In genomic region chr11:23008824-23009200, GRCm38 (mm10) we compare ENCODE assay signal across 8 mouse cellular contexts. TPM values are rescaled to one million over a fixed set of nuclear protein-coding genes. Genes with fewer than 3 reads are reported as not detected.
A peak's percentile ranks its signal among the peaks of the same experiment; 100 is the strongest.
DNase-seq lines count a peak whose midpoint lies in the region; ATAC-seq and TF ChIP-seq lines count a peak whose summit lies in the region.

No protein-coding gene starts in this region.

- peak overlapping the region; percentile 78 for H3K9ac ChIP-seq in forebrain, embryonic 14.5 days (ENCODE audit: low read length)
- H3K9ac ChIP-seq in liver, embryonic 12.5 days: peak overlapping the region; percentile 80; the same call in 1 of the 2 replicates

- peak overlapping the region; percentile 93 for H3K4me3 ChIP-seq in gastrocnemius, adult 2 months
- H3K4me3 ChIP-seq in C2C12 (ENCODE audit: insufficient read depth, poor library complexity, severe bottlenecking): peak overlapping the region; percentile 35
- peak overlapping the region; percentile 50 for H3K4me3 ChIP-seq in forebrain, embryonic 14.5 days (ENCODE audit: low read depth, low read length)
- peak overlapping the region; percentile 71 for H3K4me3 ChIP-seq in liver, embryonic 12.5 days

- TF ChIP-seq CTCF in gastrocnemius, adult 2 months (IDR thresholded peaks at IDR 0.05): no peak
- no peak for TF ChIP-seq CTCF in C2C12 (IDR thresholded peaks at IDR 0.05; ENCODE audit: control insufficient read depth, insufficient read depth, insufficient read length)

- H3ac ChIP-seq in C2C12 (ENCODE audit: control insufficient read depth, insufficient read length, low read depth): no peak overlapping the region

- H3K4me2 ChIP-seq in forebrain, embryonic 14.5 days (ENCODE audit: low read length): peak overlapping the region; percentile 69
- H3K4me2 ChIP-seq in liver, embryonic 12.5 days: peak overlapping the region; percentile 95

- peaks cover 2% of the 10 kb centered on the region for H3K79me3 ChIP-seq in C2C12 (ENCODE audit: low read depth)

- no peaks in the 10 kb centered on the region for H3K9me3 ChIP-seq in forebrain, embryonic 14.5 days (replicated peaks; ENCODE audit: control insufficient read depth, low read length)
- H3K9me3 ChIP-seq in liver, embryonic 12.5 days (replicated peaks): no peaks in the 10 kb centered on the region

- no peak for DNase-seq in gastrocnemius, adult 2 months
- DNase-seq in gastrocnemius, postnatal 10 days: no peak
- DNase-seq in forebrain, embryonic 14.5 days (ENCODE audit: low spot score): no peak
- DNase-seq in embryo, embryonic 11 days: no peak
- DNase-seq in adrenal gland, postnatal 36 days: no peak

- ATAC-seq in forebrain, embryonic 14.5 days: no peak
- ATAC-seq in liver, embryonic 12.5 days: no peak
- ATAC-seq in activated CD4-positive, CD25-positive, alpha-beta regulatory T cell, adult 4 months: no peak

- H3K4me1 ChIP-seq in forebrain, embryonic 14.5 days (ENCODE audit: control insufficient read depth, insufficient read depth, low read length): 0 out of 2 replicates have a peak, but pooled peaks cover 3% of the 10 kb centered on the region
- H3K4me1 ChIP-seq in liver, embryonic 12.5 days: peaks cover 20% of the 10 kb centered on the region

- 36% methylated on average over 4 of the region's 4 CpGs for WGBS in forebrain, embryonic 14.5 days
- WGBS in liver, embryonic 12.5 days (ENCODE audit: insufficient replicate concordance): 21% methylated on average over 4 of the region's 4 CpGs

- peaks cover 24% of the 10 kb centered on the region for H3K36me3 ChIP-seq in C2C12 (ENCODE audit: control insufficient read depth, insufficient read depth)
- H3K36me3 ChIP-seq in forebrain, embryonic 14.5 days (ENCODE audit: control insufficient read depth, insufficient read depth, low read length): peaks cover 15% of the 10 kb centered on the region
- H3K36me3 ChIP-seq in liver, embryonic 12.5 days: peaks cover 25% of the 10 kb centered on the region

- H3K79me2 ChIP-seq in C2C12 (ENCODE audit: control insufficient read depth, insufficient read depth): no peaks in the 10 kb centered on the region

- no peaks in the 10 kb centered on the region for H3K27me3 ChIP-seq in C2C12 (ENCODE audit: control insufficient read depth, insufficient read depth, insufficient read length)
- no peaks in the 10 kb centered on the region for H3K27me3 ChIP-seq in forebrain, embryonic 14.5 days (replicated peaks; ENCODE audit: control insufficient read depth, insufficient read depth, low read length)
- H3K27me3 ChIP-seq in liver, embryonic 12.5 days (replicated peaks): no peaks in the 10 kb centered on the region

- H3K27ac ChIP-seq in gastrocnemius, adult 2 months: peak overlapping the region; percentile 93
- no peak overlapping the region for H3K27ac ChIP-seq in forebrain, embryonic 14.5 days (ENCODE audit: low read depth, low read length)
- no peak overlapping the region for H3K27ac ChIP-seq in liver, embryonic 12.5 days

- intact Hi-C loops in gastrocnemius, adult 2 months (cut with DNase I): loop anchor here (5.0 kb wide), 4 partner anchors 58 to 263 kb away; partner anchors contain the start of gene Xpo1

TF ChIP-seq in C2C12, 6 proteins besides CTCF, POLR2A, EP300 and RAD21:
- TF ChIP-seq MYOD1 (IDR thresholded peaks at IDR 0.05; ENCODE audit: control insufficient read depth, insufficient read length, low read depth): no peak
TF ChIP-seq in C2C12: peak in this region for 0.

RNA-seq across cellular contexts. Expression of gene Fam161a, which starts 1.5 kb away (rescaled TPM):
- 1 to 10 TPM; 1.9 to 3.0 TPM for total RNA-seq in gastrocnemius, adult 2 months (2021)
- 1 to 10 TPM; 2.7 to 3.3 TPM for total RNA-seq in gastrocnemius, postnatal 10 days (2021)
- 0.23 TPM for polyA plus RNA-seq in C2C12 (2012; fragmentation: generic; extraction: Trizol)
- 3.2 and 4.1 TPM in 2 replicates for polyA plus RNA-seq in forebrain, embryonic 14.5 days (2014; fragmentation: Nextera tagmentation; extraction: Ambion mirVana)
- 0.65 and 0.85 TPM in 2 replicates for polyA plus RNA-seq in liver, embryonic 12.5 days (2016; fragmentation: Nextera tagmentation; extraction: Ambion mirVana)
- 10 to 100 TPM; 20.4 to 34.5 TPM for total RNA-seq in adrenal gland, postnatal 36 days (2021)
- 1 to 10 TPM; 2.0 to 2.7 TPM for polyA plus RNA-seq in activated CD4-positive, CD25-positive, alpha-beta regulatory T cell, adult 4 months (2017; shearing (Covaris generic))

RNA-seq across cellular contexts. Expression of gene Cct4, which starts 18.5 kb away (rescaled TPM):
- total RNA-seq in gastrocnemius, adult 2 months (2021): 100 to 1,000 TPM in 1 of 2 experiments, 10 to 100 TPM in 1; 99.6 to 110 TPM
- total RNA-seq in gastrocnemius, postnatal 10 days (2021): 100 to 1,000 TPM; 118 to 122 TPM
- 144 TPM for polyA plus RNA-seq in C2C12 (2012; fragmentation: generic; extraction: Trizol)
- 378 and 395 TPM in 2 replicates for polyA plus RNA-seq in forebrain, embryonic 14.5 days (2014; fragmentation: Nextera tagmentation; extraction: Ambion mirVana)
- 240 and 269 TPM in 2 replicates for polyA plus RNA-seq in liver, embryonic 12.5 days (2016; fragmentation: Nextera tagmentation; extraction: Ambion mirVana)
- 100 to 1,000 TPM; 186 to 249 TPM for total RNA-seq in adrenal gland, postnatal 36 days (2021)
- 100 to 1,000 TPM; 227 to 238 TPM for polyA plus RNA-seq in activated CD4-positive, CD25-positive, alpha-beta regulatory T cell, adult 4 months (2017; shearing (Covaris generic))

RNA-seq across cellular contexts. Expression of gene Commd1, which starts 26.6 kb away (rescaled TPM):
- total RNA-seq in gastrocnemius, adult 2 months (2021): 100 to 1,000 TPM in 1 of 2 experiments, 10 to 100 TPM in 1; 89.3 to 105 TPM
- total RNA-seq in gastrocnemius, postnatal 10 days (2021): 100 to 1,000 TPM; 140 to 151 TPM
- 126 TPM for polyA plus RNA-seq in C2C12 (2012; fragmentation: generic; extraction: Trizol)
- polyA plus RNA-seq in forebrain, embryonic 14.5 days (2014; fragmentation: Nextera tagmentation; extraction: Ambion mirVana): 285 and 304 TPM in 2 replicates
- polyA plus RNA-seq in liver, embryonic 12.5 days (2016; fragmentation: Nextera tagmentation; extraction: Ambion mirVana): 219 and 222 TPM in 2 replicates
- total RNA-seq in adrenal gland, postnatal 36 days (2021): 100 to 1,000 TPM; 103 to 121 TPM
- 100 to 1,000 TPM in 1 of 2 experiments, 10 to 100 TPM in 1; 95.9 to 117 TPM for polyA plus RNA-seq in activated CD4-positive, CD25-positive, alpha-beta regulatory T cell, adult 4 months (2017; shearing (Covaris generic))

RNA-seq across cellular contexts. Expression of gene Gm28048, which starts 26.9 kb away (rescaled TPM):
- total RNA-seq in gastrocnemius, adult 2 months (2021): 1 to 10 TPM; 1.8 to 2.1 TPM
- 1 to 10 TPM; 3.9 to 5.9 TPM for total RNA-seq in gastrocnemius, postnatal 10 days (2021)
- polyA plus RNA-seq in C2C12 (2012; fragmentation: generic; extraction: Trizol): 1.4 TPM
- polyA plus RNA-seq in forebrain, embryonic 14.5 days (2014; fragmentation: Nextera tagmentation; extraction: Ambion mirVana): 4.0 and 4.3 TPM in 2 replicates
- 10.2 and 10.9 TPM in 2 replicates for polyA plus RNA-seq in liver, embryonic 12.5 days (2016; fragmentation: Nextera tagmentation; extraction: Ambion mirVana)
- total RNA-seq in adrenal gland, postnatal 36 days (2021): 10 to 100 TPM; 28.5 to 55.4 TPM
- polyA plus RNA-seq in activated CD4-positive, CD25-positive, alpha-beta regulatory T cell, adult 4 months (2017; shearing (Covaris generic)): 10 to 100 TPM; 32.8 to 42.2 TPM

RNA-seq across cellular contexts. Expression of gene Zrsr1, which starts 37.0 kb away (rescaled TPM):
- 10 to 100 TPM; 20.7 to 20.9 TPM for total RNA-seq in gastrocnemius, adult 2 months (2021)
- total RNA-seq in gastrocnemius, postnatal 10 days (2021): 10 to 100 TPM in 1 of 2 experiments, 1 to 10 TPM in 1; 9.7 to 11.4 TPM
- 3.4 TPM for polyA plus RNA-seq in C2C12 (2012; fragmentation: generic; extraction: Trizol)
- polyA plus RNA-seq in forebrain, embryonic 14.5 days (2014; fragmentation: Nextera tagmentation; extraction: Ambion mirVana): 4.7 and 5.6 TPM in 2 replicates
- polyA plus RNA-seq in liver, embryonic 12.5 days (2016; fragmentation: Nextera tagmentation; extraction: Ambion mirVana): 2.3 and 2.8 TPM in 2 replicates
- 10 to 100 TPM; 38.9 to 41.9 TPM for total RNA-seq in adrenal gland, postnatal 36 days (2021)
- polyA plus RNA-seq in activated CD4-positive, CD25-positive, alpha-beta regulatory T cell, adult 4 months (2017; shearing (Covaris generic)): 1 to 10 TPM; 5.6 to 7.2 TPM

Comparison
In these comparisons a context has a peak if more than half of its experiments do, and no peak if none do; other contexts are left out.
1. H3K4me3 ChIP-seq: peak in every context shown above with its lines; median percentile 93 in gastrocnemius, adult 2 months; 71 in liver, embryonic 12.5 days; 50 in forebrain, embryonic 14.5 days; 35 in C2C12.